Mouse (Mus musculus) stomach, postnatal 0 days (tissue): Measurements from ENCODE around the gene 1700001K19Rik. TPM values are rescaled to one million over a fixed set of nuclear protein-coding genes. Genes with fewer than 3 reads are reported as not detected.
"Not testable (repeated sequence)": the region's sequence is repeated elsewhere in the genome, so short reads cannot be mapped to it uniquely, and the experiment has no call there.

Experiments
- ATAC-seq: fragments of 200-750 bp; cut with Nextera tagmentation; 2 replicates; pipeline ENCODE4 v1.8.0; 2017; ENCODE audit not compliant: low FRiP score, low TSS enrichment
- DNase-seq: peaks from one replicate; pipeline ENCODE4 v3.0.0-alpha.2; 2016; ENCODE audit warnings: low spot score
- H3K27ac ChIP-seq: fragments of 300-500 bp; sonication (generic); replicated peaks from 2 replicates; pipeline ENCODE4 v1.5.1; 2014; ENCODE audit warnings: mild to moderate bottlenecking, control low read depth
- H3K27me3 ChIP-seq: fragments of 300-500 bp; sonication (generic); 2 replicates; pipeline ENCODE4 v1.6.1; 2014; ENCODE audit warnings: low read length; ENCODE audit not compliant: control insufficient read depth, insufficient read depth
- H3K36me3 ChIP-seq: fragments of 300-500 bp; sonication (generic); 2 replicates; pipeline ENCODE4 v1.6.1; 2014; ENCODE audit warnings: low read length, mixed read lengths; ENCODE audit not compliant: control insufficient read depth, insufficient read depth
- H3K4me1 ChIP-seq: fragments of 300-500 bp; sonication (generic); replicated peaks from 2 replicates; pipeline ENCODE4 v1.6.1; 2014; ENCODE audit warnings: antibody characterized with exemption; ENCODE audit not compliant: control insufficient read depth, insufficient read depth
- H3K4me2 ChIP-seq: fragments of 300-500 bp; sonication (generic); replicated peaks from 2 replicates; pipeline ENCODE4 v1.6.1; 2014; ENCODE audit warnings: low read depth, mild to moderate bottlenecking, control low read depth, moderate library complexity
- H3K4me3 ChIP-seq: fragments of 300-500 bp; sonication (generic); 2 replicates; pipeline ENCODE4 v1.5.1; 2014; ENCODE audit warnings: low read depth, low read length, control low read depth
- H3K9ac ChIP-seq: fragments of 300-500 bp; sonication (generic); 2 replicates; pipeline ENCODE4 v1.6.1; 2014; ENCODE audit warnings: mild to moderate bottlenecking, low read length, control low read depth, mixed read lengths
- H3K9me3 ChIP-seq: fragments of 300-500 bp; sonication (generic); 2 replicates; pipeline ENCODE4 v1.6.1; 2016; ENCODE audit warnings: low read length; ENCODE audit not compliant: control insufficient read depth
- CTCF ChIP-seq: IDR thresholded peaks from 2 replicates; pipeline ENCODE4 v1.5.1; 2016; ENCODE audit warnings: antibody characterized with exemption, low read depth, mild to moderate bottlenecking, moderate library complexity
- EP300 ChIP-seq: optimal IDR thresholded peaks from 2 replicates; pipeline ENCODE3; 2016; ENCODE audit warnings: antibody characterized with exemption
- WGBS: fragments of 180-500 bp; shearing (Covaris S2); extraction: QIAGEN DNeasy Blood & Tissue Kit; methylation state at CpG from one replicate; pipeline ENCODE4 v1.1.7; 2014; 5-methylcytosine and 5-hydroxymethylcytosine counted together
- polyA plus RNA-seq: library from polyadenylated mRNA; unstranded; fragments of >200 nt; fragmentation: Nextera tagmentation; extraction: Ambion mirVana; gene quantifications from 2 replicates; pipeline ENCODE4 v1.2.1, GENCODE M21; 2015

1700001K19Rik gene
- polyA plus RNA-seq, 1 experiment from 2014 or later = not detected

DNA sequence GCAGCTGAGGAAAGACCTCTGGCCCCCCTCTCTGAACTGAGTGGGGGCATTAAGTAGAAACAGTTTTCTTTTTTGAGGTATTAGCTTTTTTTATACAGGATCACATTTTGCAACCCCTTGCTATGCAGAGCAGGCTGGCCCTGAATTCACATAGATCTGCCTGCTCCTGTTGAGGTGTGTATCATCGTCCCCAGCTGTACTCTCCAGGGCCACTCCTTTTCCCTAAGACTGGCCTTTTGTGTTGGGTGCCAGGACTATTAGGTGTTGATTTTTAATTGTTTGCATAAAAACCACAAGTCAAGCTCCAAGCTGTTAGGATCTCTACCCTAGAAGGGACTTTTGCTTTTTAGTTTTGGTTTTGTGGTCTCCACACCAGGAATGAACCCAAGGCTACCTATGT lies 15.7 kb upstream of the 1700001K19Rik start:
- Histone ChIP-seq H3K4me2 (no peak overlapping the region), H3K9me3 (no peaks in the 10 kb centered on the region), H3K36me3 (no peaks in the 10 kb centered on the region), H3K27ac (peak overlapping the region; percentile 69; the same call in 1 of the 2 replicates), H3K9ac (no peak overlapping the region), H3K4me1 (peaks cover 2% of the 10 kb centered on the region; the same call in 1 of the 2 replicates), H3K27me3 (no peaks in the 10 kb centered on the region), H3K4me3 (no peak overlapping the region)
- WGBS = 61% methylated on average over 1 of the region's 1 CpGs
- no peak for TF ChIP-seq EP300
- DNase-seq (no peak), ATAC-seq (no peak)

DNA sequence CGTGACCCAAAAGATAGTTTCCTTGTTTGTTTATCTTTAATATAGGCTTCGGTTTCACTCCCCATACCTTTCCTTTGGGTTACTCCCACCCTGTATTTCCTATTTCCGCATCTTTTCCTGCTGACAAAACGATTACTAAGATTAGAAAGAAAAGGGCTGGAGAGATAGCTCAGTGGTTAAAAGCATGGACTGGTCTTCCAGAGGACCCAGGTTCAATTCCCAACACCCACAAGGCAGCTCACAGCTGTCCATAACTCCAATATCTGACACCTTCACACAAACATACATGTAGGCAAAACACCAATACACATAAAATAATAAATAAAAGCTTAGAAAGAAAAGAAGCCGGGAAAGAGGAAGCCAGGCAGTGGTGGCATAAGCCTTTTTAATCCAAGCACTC lies 15.0 kb upstream of the 1700001K19Rik start:
- no peaks in the 10 kb centered on the region for H3K27me3 ChIP-seq
- no peak overlapping the region for H3K4me2 ChIP-seq
- H3K4me3 ChIP-seq = no peak overlapping the region
- ATAC-seq = no peak
- no peak for DNase-seq
- H3K9me3 ChIP-seq = no peaks in the 10 kb centered on the region
- WGBS = 55% methylated on average over 5 of the region's 5 CpGs
- TF ChIP-seq EP300 = no peak
- TF ChIP-seq CTCF = no peak
- H3K9ac ChIP-seq = no peak overlapping the region
- peaks cover 2% of the 10 kb centered on the region; the same call in 1 of the 2 replicates for H3K4me1 ChIP-seq
- H3K36me3 ChIP-seq = peaks cover 4% of the 10 kb centered on the region
- H3K27ac ChIP-seq = no peak overlapping the region; the same call in 1 of the 2 replicates

DNA sequence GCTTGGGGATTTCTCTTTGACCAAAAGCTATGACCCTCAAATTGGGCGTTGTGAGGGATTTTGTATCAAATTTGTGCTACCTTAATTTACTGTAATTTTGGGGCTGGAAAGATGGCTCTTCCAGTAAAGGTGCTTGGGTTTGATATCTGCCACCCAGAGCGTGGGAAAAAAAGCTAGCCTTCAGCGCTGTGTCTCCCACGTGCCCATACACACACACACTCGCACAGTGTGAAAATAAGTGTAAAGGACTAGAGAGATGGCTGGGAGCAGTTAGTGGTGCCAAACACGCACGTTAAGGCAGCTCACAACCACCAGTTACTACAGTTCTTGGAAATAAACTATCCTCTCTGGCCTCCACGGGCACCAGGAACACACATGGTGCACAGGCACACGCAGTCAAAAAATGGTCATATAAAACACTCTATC lies 14.6 kb upstream of the 1700001K19Rik start:
- Histone ChIP-seq H3K4me1 (peaks cover 2% of the 10 kb centered on the region; the same call in 1 of the 2 replicates), H3K27ac (peak overlapping the region; percentile 79), H3K36me3 (peaks cover 4% of the 10 kb centered on the region), H3K27me3 (no peaks in the 10 kb centered on the region), H3K9ac (peak overlapping the region; percentile 75), H3K4me2 (peak overlapping the region; percentile 82), H3K9me3 (no peaks in the 10 kb centered on the region), H3K4me3 (peak overlapping the region; percentile 100)
- ATAC-seq (no peak), DNase-seq (no peak)
- 42% methylated on average over 9 of the region's 9 CpGs for WGBS
- no peak for TF ChIP-seq CTCF
- TF ChIP-seq EP300 = no peak

- Histone ChIP-seq H3K4me3 (peak overlapping the region; percentile 100), H3K27me3 (no peaks in the 10 kb centered on the region), H3K4me2 (peak overlapping the region; percentile 82), H3K9ac (peak overlapping the region; percentile 96), H3K27ac (peak overlapping the region; percentile 96), H3K9me3 (no peaks in the 10 kb centered on the region), H3K4me1 (peaks cover 2% of the 10 kb centered on the region; the same call in 1 of the 2 replicates), H3K36me3 (peaks cover 8% of the 10 kb centered on the region)
- DNase-seq (peak; percentile 99), ATAC-seq (peak; percentile 93)
- TF ChIP-seq CTCF = no peak
- TF ChIP-seq EP300 = no peak
- WGBS = under 1% methylated on average over 82 of the region's 89 CpGs
Observed at GRCm38 (mm10) chr12:110696173-110696974, 14.0 kb upstream of the 1700001K19Rik start.

DNA sequence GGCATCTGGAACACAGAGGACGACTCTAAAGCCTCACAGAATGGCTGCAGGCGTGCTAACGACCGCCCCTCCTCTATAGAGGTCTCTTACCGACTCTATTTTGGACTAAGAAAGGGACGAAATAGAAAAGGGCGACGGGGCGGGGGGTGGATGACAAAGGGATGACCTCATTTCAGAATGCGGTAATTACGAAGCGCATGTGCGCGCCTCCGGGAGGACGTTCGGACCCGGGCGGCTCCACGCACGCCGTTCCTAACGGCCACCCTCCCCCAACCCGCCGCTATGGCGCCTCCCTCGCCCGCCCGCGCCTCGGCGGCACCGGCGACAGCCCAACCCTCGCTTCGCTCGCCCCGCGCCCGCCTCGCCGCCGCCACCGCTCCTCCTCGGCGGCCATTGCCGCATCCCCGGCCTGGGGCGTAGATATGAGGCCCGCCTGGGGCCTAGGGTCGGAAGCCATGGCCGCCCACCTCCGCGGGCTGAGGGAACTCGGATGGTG lies 13.3 kb upstream of the 1700001K19Rik start:
- H3K36me3 ChIP-seq = peaks cover 9% of the 10 kb centered on the region
- peaks cover 2% of the 10 kb centered on the region; the same call in 1 of the 2 replicates for H3K4me1 ChIP-seq
- peak overlapping the region; percentile 62 for H3K4me2 ChIP-seq
- peak; percentile 56 for DNase-seq
- H3K27ac ChIP-seq = peak overlapping the region; percentile 96
- peak overlapping the region; percentile 100 for H3K4me3 ChIP-seq
- peak; percentile 49 for ATAC-seq
- H3K9ac ChIP-seq = peak overlapping the region; percentile 96
- under 1% methylated on average over 30 of the region's 55 CpGs for WGBS
- no peaks in the 10 kb centered on the region for H3K9me3 ChIP-seq
- TF ChIP-seq CTCF = no peak
- TF ChIP-seq EP300 = no peak
- no peaks in the 10 kb centered on the region for H3K27me3 ChIP-seq

DNA sequence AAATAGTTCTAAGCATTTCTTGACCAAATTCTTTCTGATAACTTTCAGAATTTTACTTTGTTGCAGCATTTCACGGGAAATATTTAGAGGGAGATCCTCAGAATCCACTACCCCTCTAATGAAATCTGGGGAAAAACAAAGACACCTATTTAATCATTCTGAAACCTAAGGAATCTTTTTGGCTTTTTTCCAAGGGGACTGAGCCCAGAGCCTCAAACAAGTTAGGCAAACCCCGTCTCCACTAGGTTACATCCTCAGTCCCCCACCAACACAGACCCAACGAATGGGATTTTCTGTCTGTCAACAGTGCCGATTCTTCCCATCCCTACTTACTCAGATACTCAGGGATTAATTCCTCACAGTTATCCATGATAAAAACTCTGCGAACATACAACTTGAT lies 11.0 kb upstream of the 1700001K19Rik start:
- DNase-seq, H3K4me1 ChIP-seq, H3K4me3 ChIP-seq, H3K4me2 ChIP-seq, H3K27me3 ChIP-seq, H3K9ac ChIP-seq, ATAC-seq, H3K27ac ChIP-seq, H3K9me3 ChIP-seq: not testable (repeated sequence)
- WGBS = 56% methylated on average over 5 of the region's 5 CpGs
- H3K36me3 ChIP-seq = peaks cover 17% of the 10 kb centered on the region
